Mouse (Mus musculus): Measurements from ENCODE around the gene Hist1h2ao.
"Not testable (repeated sequence)": the region's sequence is repeated elsewhere in the genome, so short reads cannot be mapped to it uniquely, and the experiment has no call there.

GRCm38 (mm10) chr13:21797163-21797562 lies 13.1 kb upstream of the Hist1h2ao start:
- TF ChIP-seq CTCF (conservative IDR thresholded peaks at IDR 0.05; ENCODE audit: low read length); POU5F1 (IDR thresholded peaks at IDR 0.05; ENCODE audit: borderline replicate concordance, low read length); NANOG (IDR thresholded peaks at IDR 0.05; ENCODE audit: borderline replicate concordance, low read length): not testable (repeated sequence)
